Mouse (Mus musculus): ENCODE measurements around the gene Cped1. TPM values are rescaled to one million over a fixed set of nuclear protein-coding genes. Genes with fewer than 3 reads are reported as not detected.

Cped1 gene
- polyA plus RNA-seq, 1 experiment from 2014 or later, result 11.0 TPM

DNA sequence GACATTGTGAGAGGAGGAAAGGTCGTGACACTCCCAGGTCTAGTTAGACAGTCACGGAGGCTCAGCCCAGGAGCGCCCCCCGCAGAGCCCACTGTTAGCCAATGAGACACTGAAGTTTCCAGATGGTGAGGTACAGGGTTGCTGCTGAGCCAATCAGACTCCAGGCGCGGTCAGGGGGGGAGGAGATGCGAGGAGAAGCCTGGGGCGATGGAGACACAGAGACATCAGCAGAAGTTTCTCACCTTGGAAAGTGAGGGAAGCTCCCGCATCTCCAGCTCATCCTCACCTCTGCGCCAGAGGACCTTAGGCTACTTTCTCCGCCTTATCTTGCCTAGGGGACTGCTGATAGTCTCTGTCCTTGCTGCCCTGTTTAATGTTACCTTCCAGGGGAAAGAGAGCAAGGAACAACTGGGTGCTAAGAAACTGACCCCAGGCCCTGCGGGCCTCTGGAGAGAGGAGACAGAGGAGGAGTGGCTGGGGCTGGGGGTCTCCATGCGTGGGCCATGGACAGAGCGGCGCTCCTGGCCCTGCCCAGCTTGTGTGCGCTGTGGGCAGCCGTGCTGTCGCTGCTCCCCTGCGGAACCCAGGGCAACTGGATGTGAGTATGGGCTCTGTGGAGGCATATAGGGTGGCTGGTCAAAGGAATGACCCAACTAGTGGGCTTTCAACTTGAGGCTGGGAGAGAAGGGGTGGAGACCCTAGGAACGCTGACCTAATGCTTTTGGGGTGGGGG lies 302.5 kb downstream of the Cped1 start, which contains the start of gene Wnt16:
Gene Wnt16 (plus strand): TSS at position 224 of the 733 bp plus-strand sequence.
- H3K27ac ChIP-seq (ENCODE audit: low read depth, low read length), result no peak within 1 kb of the TSS
- H3K4me3 ChIP-seq (ENCODE audit: low read depth, low read length), result peak within 1 kb of the TSS; percentile 29
- H3K27me3 ChIP-seq (replicated peaks; ENCODE audit: control insufficient read depth, insufficient read depth, low read length), result peaks cover 33% of the 10 kb centered on the region
- no peak within 1 kb of the TSS for H3K9ac ChIP-seq (ENCODE audit: low read depth, low read length)
- WGBS, result 7% methylated on average over 20 of the region's 20 CpGs
- H3K4me1 ChIP-seq (replicated peaks; ENCODE audit: control insufficient read depth, insufficient read depth, low read length), result no peaks in the 10 kb centered on the region; the same call in 1 of the 2 replicates
- H3K4me2 ChIP-seq (replicated peaks; ENCODE audit: low read depth), result peak within 1 kb of the TSS; percentile 62
- ATAC-seq, result no peak
- H3K9me3 ChIP-seq (ENCODE audit: control insufficient read depth), result no peaks in the 10 kb centered on the region
- TF ChIP-seq CTCF (IDR thresholded peaks at IDR 0.05; ENCODE audit: low read depth), result no peak
- no peaks in the 10 kb centered on the region for H3K36me3 ChIP-seq (ENCODE audit: control insufficient read depth, insufficient read depth)

DNA sequence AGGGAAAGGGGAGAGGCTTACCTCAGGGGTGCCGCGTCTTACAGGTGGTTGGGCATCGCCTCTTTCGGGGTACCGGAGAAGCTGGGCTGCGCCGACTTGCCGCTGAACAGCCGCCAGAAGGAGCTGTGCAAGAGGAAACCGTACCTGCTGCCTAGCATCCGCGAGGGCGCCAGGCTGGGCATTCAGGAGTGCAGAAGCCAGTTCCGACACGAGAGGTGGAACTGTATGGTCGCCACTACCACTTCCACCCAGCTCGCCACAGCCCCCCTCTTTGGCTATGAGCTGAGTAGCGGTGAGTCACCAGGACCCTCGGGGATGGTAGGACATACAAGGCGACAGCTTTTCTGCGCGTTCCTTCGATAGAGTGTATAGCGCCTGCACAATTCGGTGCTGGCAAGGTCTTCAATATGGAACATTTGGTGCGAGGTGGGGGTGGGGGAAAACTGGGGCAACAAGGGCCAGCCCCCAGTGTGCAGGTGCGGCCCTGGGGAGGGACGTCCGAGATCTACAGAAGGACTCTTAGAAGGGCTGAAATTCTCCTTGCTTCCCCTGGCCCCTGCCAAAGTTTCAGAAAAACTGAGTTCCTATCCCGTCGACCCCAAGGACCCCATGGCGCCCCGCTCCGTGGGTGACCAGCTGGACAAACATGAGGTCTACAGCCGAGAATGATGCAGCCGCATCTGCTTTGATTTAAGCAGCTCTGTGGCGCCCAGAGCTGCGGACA lies 303.2 kb downstream of the Cped1 start:
- Histone ChIP-seq H3K4me2 (replicated peaks; ENCODE audit: low read depth) (peak overlapping the region; percentile 62), H3K27ac (ENCODE audit: low read depth, low read length) (no peak overlapping the region), H3K4me1 (replicated peaks; ENCODE audit: control insufficient read depth, insufficient read depth, low read length) (no peaks in the 10 kb centered on the region; the same call in 1 of the 2 replicates), H3K4me3 (ENCODE audit: low read depth, low read length) (peak overlapping the region; percentile 29), H3K27me3 (replicated peaks; ENCODE audit: control insufficient read depth, insufficient read depth, low read length) (peaks cover 33% of the 10 kb centered on the region), H3K9ac (ENCODE audit: low read depth, low read length) (no peak overlapping the region), H3K36me3 (ENCODE audit: control insufficient read depth, insufficient read depth) (no peaks in the 10 kb centered on the region), H3K9me3 (ENCODE audit: control insufficient read depth) (no peaks in the 10 kb centered on the region)
- peak; percentile 54 for TF ChIP-seq CTCF (IDR thresholded peaks at IDR 0.05; ENCODE audit: low read depth)
- ATAC-seq, result no peak
- 2% methylated on average over 38 of the region's 38 CpGs for WGBS

DNA sequence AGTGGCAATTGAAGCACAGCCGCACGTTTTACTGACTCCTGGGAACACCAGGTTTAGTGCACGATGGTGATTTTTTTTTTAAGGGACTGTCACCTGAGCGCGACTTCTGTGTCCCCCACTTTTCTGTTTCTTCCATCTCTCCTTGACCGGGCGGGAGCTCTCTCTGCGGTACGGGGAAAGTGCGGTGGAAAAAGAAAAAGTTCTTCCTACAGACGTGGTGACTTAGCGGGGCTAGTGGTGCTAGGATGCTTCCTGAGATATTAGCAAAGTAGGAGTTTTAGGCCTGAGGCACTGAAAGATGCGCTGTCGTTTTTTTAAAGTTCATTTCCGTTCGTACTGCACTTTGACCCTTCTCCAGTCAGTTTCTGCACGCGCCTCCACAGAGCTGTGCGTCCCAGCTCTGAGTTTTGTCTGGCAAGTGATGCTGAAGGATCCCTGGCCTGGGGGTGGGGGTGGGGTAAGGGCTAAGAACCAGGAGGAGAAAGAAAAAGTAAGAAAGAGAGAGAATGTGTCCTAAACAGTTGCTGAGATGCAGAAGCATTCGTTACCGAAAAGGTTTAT lies 303.8 kb downstream of the Cped1 start:
- Histone ChIP-seq H3K9ac (ENCODE audit: low read depth, low read length) (no peak overlapping the region), H3K4me3 (ENCODE audit: low read depth, low read length) (peak overlapping the region; percentile 29), H3K27me3 (replicated peaks; ENCODE audit: control insufficient read depth, insufficient read depth, low read length) (peaks cover 33% of the 10 kb centered on the region), H3K36me3 (ENCODE audit: control insufficient read depth, insufficient read depth) (no peaks in the 10 kb centered on the region), H3K27ac (ENCODE audit: low read depth, low read length) (no peak overlapping the region), H3K4me2 (replicated peaks; ENCODE audit: low read depth) (peak overlapping the region; percentile 62), H3K4me1 (replicated peaks; ENCODE audit: control insufficient read depth, insufficient read depth, low read length) (no peaks in the 10 kb centered on the region; the same call in 1 of the 2 replicates), H3K9me3 (ENCODE audit: control insufficient read depth) (no peaks in the 10 kb centered on the region)
- WGBS, result 6% methylated on average over 21 of the region's 21 CpGs
- no peak for TF ChIP-seq CTCF (IDR thresholded peaks at IDR 0.05; ENCODE audit: low read depth)
- ATAC-seq, result no peak

DNA sequence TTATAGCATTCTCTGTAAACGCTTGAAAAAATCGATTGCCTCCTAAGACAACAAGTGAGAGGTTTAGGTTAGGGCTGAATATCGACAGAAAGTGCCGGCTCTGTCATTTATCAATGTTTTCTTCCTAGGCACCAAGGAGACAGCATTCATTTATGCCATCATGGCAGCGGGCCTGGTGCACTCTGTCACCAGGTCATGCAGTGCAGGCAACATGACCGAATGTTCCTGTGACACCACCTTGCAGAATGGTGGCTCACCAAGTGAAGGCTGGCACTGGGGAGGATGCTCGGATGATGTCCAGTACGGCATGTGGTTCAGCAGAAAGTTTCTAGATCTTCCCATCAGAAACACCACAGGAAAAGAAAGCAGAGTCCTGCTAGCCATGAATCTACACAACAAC lies 305.1 kb downstream of the Cped1 start:
- no peak overlapping the region for H3K27ac ChIP-seq (ENCODE audit: low read depth, low read length)
- H3K4me2 ChIP-seq (replicated peaks; ENCODE audit: low read depth), result no peak overlapping the region
- no peak for ATAC-seq
- H3K4me1 ChIP-seq (replicated peaks; ENCODE audit: control insufficient read depth, insufficient read depth, low read length), result no peaks in the 10 kb centered on the region; the same call in 1 of the 2 replicates
- 72% methylated on average over 8 of the region's 8 CpGs for WGBS
- peaks cover 33% of the 10 kb centered on the region for H3K27me3 ChIP-seq (replicated peaks; ENCODE audit: control insufficient read depth, insufficient read depth, low read length)
- H3K9me3 ChIP-seq (ENCODE audit: control insufficient read depth), result no peaks in the 10 kb centered on the region
- TF ChIP-seq CTCF (IDR thresholded peaks at IDR 0.05; ENCODE audit: low read depth), result no peak
- H3K36me3 ChIP-seq (ENCODE audit: control insufficient read depth, insufficient read depth), result no peaks in the 10 kb centered on the region
- H3K4me3 ChIP-seq (ENCODE audit: low read depth, low read length), result no peak overlapping the region
- no peak overlapping the region for H3K9ac ChIP-seq (ENCODE audit: low read depth, low read length)

DNA sequence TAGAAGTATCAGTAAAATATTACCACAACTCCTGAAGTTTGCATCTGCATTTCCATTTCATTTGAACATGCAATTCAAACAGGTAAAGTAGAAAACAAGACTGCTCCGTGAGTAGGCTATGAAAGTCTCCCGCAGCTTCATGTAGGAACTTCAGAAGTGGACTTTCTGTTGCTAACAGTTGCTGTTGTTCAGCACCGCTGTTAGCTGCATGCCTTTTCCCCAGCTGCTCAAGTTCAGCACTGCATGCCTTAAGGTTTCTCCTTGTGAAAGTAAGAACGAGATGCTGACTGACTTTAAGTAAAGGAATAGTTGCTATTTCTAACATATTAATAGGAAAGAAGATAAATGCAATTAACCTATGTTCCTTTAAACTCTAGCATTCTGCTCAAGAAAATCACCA lies 306.3 kb downstream of the Cped1 start:
- no peak overlapping the region for H3K27ac ChIP-seq (ENCODE audit: low read depth, low read length)
- no peak overlapping the region for H3K4me2 ChIP-seq (replicated peaks; ENCODE audit: low read depth)
- no peaks in the 10 kb centered on the region for H3K36me3 ChIP-seq (ENCODE audit: control insufficient read depth, insufficient read depth)
- no peak for TF ChIP-seq CTCF (IDR thresholded peaks at IDR 0.05; ENCODE audit: low read depth)
- no peaks in the 10 kb centered on the region; the same call in 1 of the 2 replicates for H3K4me1 ChIP-seq (replicated peaks; ENCODE audit: control insufficient read depth, insufficient read depth, low read length)
- H3K9me3 ChIP-seq (ENCODE audit: control insufficient read depth), result no peaks in the 10 kb centered on the region
- 43% methylated on average over 4 of the region's 4 CpGs for WGBS
- ATAC-seq, result no peak
- no peak overlapping the region for H3K9ac ChIP-seq (ENCODE audit: low read depth, low read length)
- H3K4me3 ChIP-seq (ENCODE audit: low read depth, low read length), result no peak overlapping the region
- H3K27me3 ChIP-seq (replicated peaks; ENCODE audit: control insufficient read depth, insufficient read depth, low read length), result peaks cover 28% of the 10 kb centered on the region

DNA sequence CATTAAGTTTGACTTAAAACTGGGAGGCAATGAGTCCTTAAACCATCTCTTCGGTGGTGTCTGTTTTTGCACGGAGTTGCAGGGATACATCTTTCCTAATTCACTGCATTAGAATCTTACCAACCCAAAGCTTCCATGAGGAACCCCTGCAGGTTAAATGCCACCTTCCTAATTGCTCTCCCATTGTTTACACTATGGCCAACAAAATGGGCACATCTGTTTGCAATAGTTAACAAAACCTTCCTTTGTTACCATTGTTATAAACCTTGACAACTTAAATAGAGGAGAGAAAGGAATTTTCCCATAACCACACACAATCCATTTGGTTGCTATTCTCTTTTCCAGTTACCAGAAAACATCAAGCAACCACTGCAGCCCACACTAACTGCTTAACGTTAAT lies 308.2 kb downstream of the Cped1 start:
- peaks cover 12% of the 10 kb centered on the region; the same call in 1 of the 2 replicates for H3K27me3 ChIP-seq (replicated peaks; ENCODE audit: control insufficient read depth, insufficient read depth, low read length)
- H3K4me1 ChIP-seq (replicated peaks; ENCODE audit: control insufficient read depth, insufficient read depth, low read length), result no peaks in the 10 kb centered on the region; the same call in 1 of the 2 replicates
- H3K9me3 ChIP-seq (ENCODE audit: control insufficient read depth), result no peaks in the 10 kb centered on the region
- no peak overlapping the region for H3K9ac ChIP-seq (ENCODE audit: low read depth, low read length)
- H3K27ac ChIP-seq (ENCODE audit: low read depth, low read length), result no peak overlapping the region
- H3K4me2 ChIP-seq (replicated peaks; ENCODE audit: low read depth), result no peak overlapping the region
- H3K36me3 ChIP-seq (ENCODE audit: control insufficient read depth, insufficient read depth), result no peaks in the 10 kb centered on the region
- H3K4me3 ChIP-seq (ENCODE audit: low read depth, low read length), result no peak overlapping the region
- no peak for ATAC-seq
- WGBS, result 62% methylated on average over 3 of the region's 3 CpGs
- no peak for TF ChIP-seq CTCF (IDR thresholded peaks at IDR 0.05; ENCODE audit: low read depth)

Data from intestine, postnatal 0 days (tissue).